Mouse (Mus musculus): ENCODE results near the gene Serf2. TPM values are rescaled to one million over a fixed set of nuclear protein-coding genes. Genes with fewer than 3 reads are reported as not detected.

Gene Serf2
- polyA plus RNA-seq, 1 experiment: 891 TPM

DNA sequence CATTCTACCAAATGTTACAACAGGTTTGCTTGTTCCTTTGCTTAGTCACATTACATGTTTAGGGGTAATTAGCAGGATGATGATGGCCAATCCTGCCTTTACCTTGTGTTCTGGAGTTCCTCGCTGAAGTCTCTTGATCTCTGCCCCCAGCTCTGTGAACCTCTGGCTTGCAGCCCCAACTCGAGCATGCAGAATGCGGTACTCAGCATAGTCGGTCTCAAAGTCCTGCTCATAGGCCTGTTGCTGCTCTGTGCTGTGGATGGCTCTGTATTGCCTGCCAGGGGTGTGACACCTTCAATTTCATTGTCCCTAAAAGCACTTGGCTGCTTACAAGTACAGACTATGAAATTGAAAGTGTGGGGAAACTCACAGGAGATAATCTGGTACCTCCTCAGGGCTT is 9.2 kb upstream of the Serf2 start:
- H3K4me3 ChIP-seq: no peak overlapping the region
- peaks cover 30% of the 10 kb centered on the region for H3K36me3 ChIP-seq (ENCODE audit: control insufficient read depth, insufficient read depth)
- TF ChIP-seq POLR2A (IDR thresholded peaks at IDR 0.05; ENCODE audit: insufficient read length, low read depth): no peak
- peak; percentile 30 for TF ChIP-seq POLR2AphosphoS2 (IDR thresholded peaks at IDR 0.05; ENCODE audit: insufficient read length, low read depth)
- no peaks in the 10 kb centered on the region for H3K79me2 ChIP-seq (ENCODE audit: control insufficient read depth, insufficient read depth)
- no peak overlapping the region for H3ac ChIP-seq (ENCODE audit: control insufficient read depth, insufficient read length)
- H3K4me2 ChIP-seq (ENCODE audit: low read depth): no peak overlapping the region
- H3K27me3 ChIP-seq (ENCODE audit: control insufficient read depth, insufficient read depth, insufficient read length): no peaks in the 10 kb centered on the region

DNA sequence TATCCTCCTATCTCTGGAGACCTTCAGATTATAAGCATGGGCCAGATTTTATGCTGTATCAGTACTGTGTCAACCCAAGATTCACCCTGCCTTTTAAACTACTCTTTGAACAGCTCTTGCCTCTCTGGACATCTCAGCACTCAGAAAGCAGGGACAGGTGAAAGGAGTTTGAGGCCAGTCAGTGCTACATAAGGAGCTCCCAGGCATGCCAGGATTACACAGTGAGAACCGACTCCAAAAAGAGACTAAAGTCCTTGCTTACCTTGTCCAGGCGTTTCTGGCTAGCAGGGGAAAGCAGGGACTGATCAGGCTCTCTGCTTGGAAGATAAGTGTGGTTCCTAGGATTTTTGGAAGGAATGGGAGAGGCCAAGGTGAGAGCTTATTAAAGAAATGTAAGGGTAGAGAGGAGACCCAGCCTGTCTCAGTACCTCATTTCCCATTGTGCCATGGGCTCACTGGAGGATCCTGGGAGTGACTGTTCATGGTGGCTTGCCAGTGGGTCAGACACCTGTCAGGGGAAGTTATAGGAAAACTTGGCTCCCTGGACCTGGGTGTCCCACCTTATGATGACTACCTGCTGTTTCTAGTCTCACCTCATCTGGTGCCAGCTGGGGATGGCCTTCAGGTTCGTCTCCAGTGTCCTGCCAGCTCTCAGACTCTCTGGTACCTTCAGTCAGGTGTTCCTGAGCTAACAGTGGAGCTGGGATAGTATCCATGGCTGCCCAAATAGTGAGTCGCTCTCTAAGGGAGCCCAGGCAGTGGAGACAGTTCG is 8.0 kb upstream of the Serf2 start:
- TF ChIP-seq POLR2A (IDR thresholded peaks at IDR 0.05; ENCODE audit: insufficient read length, low read depth) (no peak), USF1 (IDR thresholded peaks at IDR 0.05; ENCODE audit: low read depth) (no peak), CEBPB (IDR thresholded peaks at IDR 0.05; ENCODE audit: insufficient read depth, poor library complexity, severe bottlenecking) (no peak), MYOG (IDR thresholded peaks at IDR 0.05; ENCODE audit: control insufficient read depth in 1 of 3, insufficient read depth in 1 of 3, insufficient read length in 2 of 3, low read depth in 2 of 3) (no peak), POLR2AphosphoS2 (IDR thresholded peaks at IDR 0.05; ENCODE audit: insufficient read length, low read depth) (no peak), SRF (IDR thresholded peaks at IDR 0.05; ENCODE audit: control insufficient read depth, insufficient read length, low read depth) (no peak)
- H3K4me2 ChIP-seq (ENCODE audit: low read depth): no peak overlapping the region
- H3K36me3 ChIP-seq (ENCODE audit: control insufficient read depth, insufficient read depth): peaks cover 18% of the 10 kb centered on the region
- H3ac ChIP-seq (ENCODE audit: control insufficient read depth, insufficient read length): no peak overlapping the region
- H3K27me3 ChIP-seq (ENCODE audit: control insufficient read depth, insufficient read depth, insufficient read length): no peaks in the 10 kb centered on the region
- H3K4me3 ChIP-seq: no peak overlapping the region
- no peaks in the 10 kb centered on the region for H3K79me2 ChIP-seq (ENCODE audit: control insufficient read depth, insufficient read depth)

GRCm38 (mm10) chr2:121441800-121442199 is 7.2 kb upstream of the Serf2 start:
- Histone ChIP-seq H3K4me3 (no peak overlapping the region), H3K27me3 (ENCODE audit: control insufficient read depth, insufficient read depth, insufficient read length) (no peaks in the 10 kb centered on the region)
- TF ChIP-seq E2F4 (IDR thresholded peaks at IDR 0.05; ENCODE audit: insufficient read depth) (no peak), USF1 (IDR thresholded peaks at IDR 0.05; ENCODE audit: low read depth) (no peak), MYOG (IDR thresholded peaks at IDR 0.05; ENCODE audit: control insufficient read depth in 1 of 3, insufficient read depth in 1 of 3, insufficient read length in 2 of 3, low read depth in 2 of 3) (no peak), CEBPB (IDR thresholded peaks at IDR 0.05; ENCODE audit: insufficient read depth, poor library complexity, severe bottlenecking) (no peak)

GRCm38 (mm10) chr2:121442259-121443067 is 6.5 kb upstream of the Serf2 start:
- Histone ChIP-seq H3K36me3 (ENCODE audit: control insufficient read depth, insufficient read depth) (peaks cover 12% of the 10 kb centered on the region), H3K79me2 (ENCODE audit: control insufficient read depth, insufficient read depth) (no peaks in the 10 kb centered on the region), H3K4me2 (ENCODE audit: low read depth) (no peak overlapping the region), H3K4me3 (no peak overlapping the region), H3ac (ENCODE audit: control insufficient read depth, insufficient read length) (no peak overlapping the region), H3K27me3 (ENCODE audit: control insufficient read depth, insufficient read depth, insufficient read length) (no peaks in the 10 kb centered on the region)
- TF ChIP-seq CEBPB (IDR thresholded peaks at IDR 0.05; ENCODE audit: insufficient read depth, poor library complexity, severe bottlenecking): no peak
- no peak for TF ChIP-seq TCF3 (IDR thresholded peaks at IDR 0.05; ENCODE audit: insufficient read length, low read depth)
- no peak for TF ChIP-seq E2F4 (IDR thresholded peaks at IDR 0.05; ENCODE audit: insufficient read depth)
- no peak for TF ChIP-seq POLR2AphosphoS2 (IDR thresholded peaks at IDR 0.05; ENCODE audit: insufficient read length, low read depth)
- TF ChIP-seq REST (IDR thresholded peaks at IDR 0.05; ENCODE audit: insufficient read depth, insufficient read length): no peak
- TF ChIP-seq MYOG (IDR thresholded peaks at IDR 0.05; ENCODE audit: control insufficient read depth in 1 of 3, insufficient read depth in 1 of 3, insufficient read length in 2 of 3, low read depth in 2 of 3): no peak
- TF ChIP-seq MAX (IDR thresholded peaks at IDR 0.05; ENCODE audit: low read depth): no peak
- TF ChIP-seq MYOD1 (IDR thresholded peaks at IDR 0.05; ENCODE audit: control insufficient read depth in 1 of 3, insufficient read length in 2 of 3, low read depth in 2 of 3): no peak
- no peak for TF ChIP-seq POLR2A (IDR thresholded peaks at IDR 0.05; ENCODE audit: insufficient read length, low read depth)
- TF ChIP-seq USF1 (IDR thresholded peaks at IDR 0.05; ENCODE audit: low read depth): no peak
- no peak for TF ChIP-seq TCF12 (IDR thresholded peaks at IDR 0.05; ENCODE audit: insufficient read depth, poor library complexity, severe bottlenecking)
- no peak for TF ChIP-seq SRF (IDR thresholded peaks at IDR 0.05; ENCODE audit: control insufficient read depth, insufficient read length, low read depth)

More at GRCm38 (mm10) chr2:121441800-121442199, 7.2 kb upstream of the Serf2 start:
- Histone ChIP-seq H3ac (ENCODE audit: control insufficient read depth, insufficient read length) (no peak overlapping the region), H3K4me2 (ENCODE audit: low read depth) (no peak overlapping the region), H3K36me3 (ENCODE audit: control insufficient read depth, insufficient read depth) (peaks cover 14% of the 10 kb centered on the region), H3K79me2 (ENCODE audit: control insufficient read depth, insufficient read depth) (no peaks in the 10 kb centered on the region)

GRCm38 (mm10) chr2:121443068-121443349 is 6.0 kb upstream of the Serf2 start:
- Histone ChIP-seq H3K27me3 (ENCODE audit: control insufficient read depth, insufficient read depth, insufficient read length) (no peaks in the 10 kb centered on the region), H3ac (ENCODE audit: control insufficient read depth, insufficient read length) (no peak overlapping the region)
- TF ChIP-seq CEBPB (IDR thresholded peaks at IDR 0.05; ENCODE audit: insufficient read depth, poor library complexity, severe bottlenecking) (no peak), REST (IDR thresholded peaks at IDR 0.05; ENCODE audit: insufficient read depth, insufficient read length) (no peak), SRF (IDR thresholded peaks at IDR 0.05; ENCODE audit: control insufficient read depth, insufficient read length, low read depth) (no peak), USF1 (IDR thresholded peaks at IDR 0.05; ENCODE audit: low read depth) (no peak), MAX (IDR thresholded peaks at IDR 0.05; ENCODE audit: low read depth) (no peak), MYOG (IDR thresholded peaks at IDR 0.05; ENCODE audit: control insufficient read depth in 1 of 3, insufficient read depth in 1 of 3, insufficient read length in 2 of 3, low read depth in 2 of 3) (no peak), TCF3 (IDR thresholded peaks at IDR 0.05; ENCODE audit: insufficient read length, low read depth) (no peak)

More at GRCm38 (mm10) chr2:121443068-121443349, 6.0 kb upstream of the Serf2 start:
- Histone ChIP-seq H3K4me3 (no peak overlapping the region), H3K4me2 (ENCODE audit: low read depth) (no peak overlapping the region), H3K36me3 (ENCODE audit: control insufficient read depth, insufficient read depth) (peaks cover 9% of the 10 kb centered on the region), H3K79me2 (ENCODE audit: control insufficient read depth, insufficient read depth) (no peaks in the 10 kb centered on the region)

Measured in myocyte (in vitro differentiated cells).